Mouse (Mus musculus) layer of hippocampus, adult 2 months (tissue): ENCODE measurements at regions not wholly inside any gene's neighbourhood (a gene's known extent, or its start where the extent isn't known, plus 50 kb on each side); places are given as distances from the start of the nearest gene placed in this dataset.
A peak's percentile ranks its signal among the peaks of the same experiment; 100 is the strongest.

Experiments used
- DNase-seq, 2 experiments: peaks; one replicate each; pipeline ENCODE4 v3.0.0; 2022; ENCODE audit warnings: low spot score in 2 of 2
- H3K27ac ChIP-seq: fragments of 200-600 bp; 2 replicates; pipeline ENCODE4 v1.8.1; 2022
- H3K4me3 ChIP-seq: fragments of 200-600 bp; 2 replicates; pipeline ENCODE4 v1.8.1; 2022; ENCODE audit warnings: mild to moderate bottlenecking
- CTCF ChIP-seq: fragments of 200-600 bp; conservative IDR thresholded peaks from 2 replicates; pipeline ENCODE4 v1.8.1; 2022; ENCODE audit warnings: antibody characterized with exemption, mild to moderate bottlenecking, moderate library complexity

DNA sequence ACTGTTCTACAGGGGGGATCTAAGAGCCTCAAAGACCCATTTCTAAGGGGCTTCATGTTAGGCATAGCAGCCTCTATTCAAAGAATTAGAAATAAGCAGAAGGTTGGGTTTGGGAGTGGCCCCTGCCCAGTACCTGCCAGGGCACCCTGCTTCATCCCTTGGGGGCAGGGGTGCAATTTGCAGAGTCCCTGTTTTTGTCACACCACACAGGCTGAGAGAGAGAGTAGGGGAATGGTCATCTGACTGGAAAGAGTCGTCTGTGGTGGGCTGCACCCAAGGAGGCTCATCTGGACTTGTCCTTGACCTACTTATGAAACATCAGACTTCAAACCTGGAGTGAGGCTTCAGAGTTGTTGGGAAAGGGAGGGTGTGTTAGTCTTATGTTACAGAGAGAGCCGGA lies 382.3 kb downstream of the Vrk1 start:
- Histone ChIP-seq H3K27ac (no peak overlapping the region), H3K4me3 (no peak overlapping the region)
- TF ChIP-seq CTCF: no peak
- no peak for DNase-seq

DNA sequence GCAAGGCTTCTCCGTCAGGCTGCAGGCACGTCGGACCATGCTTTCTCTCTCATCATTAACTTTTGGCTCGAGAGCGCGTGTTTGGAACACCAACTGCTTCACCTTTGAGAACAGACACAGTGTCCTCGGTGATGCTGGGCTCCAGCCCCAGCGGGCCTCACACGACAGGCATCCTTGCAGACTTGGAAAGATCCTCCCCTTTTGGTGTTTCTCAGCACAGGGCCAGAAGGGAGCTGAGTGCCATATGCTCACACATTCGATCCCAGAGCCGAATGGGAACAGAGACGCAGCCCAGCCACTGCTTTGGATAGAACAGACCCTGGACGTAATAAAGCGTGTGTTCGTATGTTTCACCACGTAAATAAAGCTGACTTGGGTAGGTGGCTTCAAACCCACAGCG lies 389.1 kb downstream of the Vrk1 start:
- H3K27ac ChIP-seq: peak overlapping the region; percentile 53; the same call in 1 of the 2 replicates
- H3K4me3 ChIP-seq: no peak overlapping the region
- no peak for TF ChIP-seq CTCF
- DNase-seq: peak; percentile 37 to 51

DNA sequence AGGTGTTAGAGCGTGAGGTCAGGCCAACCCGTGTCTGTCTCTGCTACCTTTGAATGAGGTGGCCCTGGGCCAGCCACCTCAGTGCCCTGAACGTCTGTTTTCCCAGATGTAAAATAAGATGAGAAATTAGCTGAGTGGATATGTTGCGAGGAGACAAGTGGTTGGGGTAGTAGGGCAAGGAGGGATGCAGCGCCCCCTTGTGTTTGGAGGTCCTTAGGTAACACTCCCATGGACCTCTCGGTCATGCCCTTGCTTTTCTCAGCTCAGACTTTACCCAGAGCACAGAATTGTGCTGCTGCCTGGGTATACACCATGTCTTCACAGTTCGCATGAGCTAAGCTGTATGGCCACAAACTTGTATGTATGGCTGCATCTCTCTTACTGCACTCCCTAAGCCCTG lies 401.0 kb downstream of the Vrk1 start:
- no peak overlapping the region for H3K4me3 ChIP-seq

DNA sequence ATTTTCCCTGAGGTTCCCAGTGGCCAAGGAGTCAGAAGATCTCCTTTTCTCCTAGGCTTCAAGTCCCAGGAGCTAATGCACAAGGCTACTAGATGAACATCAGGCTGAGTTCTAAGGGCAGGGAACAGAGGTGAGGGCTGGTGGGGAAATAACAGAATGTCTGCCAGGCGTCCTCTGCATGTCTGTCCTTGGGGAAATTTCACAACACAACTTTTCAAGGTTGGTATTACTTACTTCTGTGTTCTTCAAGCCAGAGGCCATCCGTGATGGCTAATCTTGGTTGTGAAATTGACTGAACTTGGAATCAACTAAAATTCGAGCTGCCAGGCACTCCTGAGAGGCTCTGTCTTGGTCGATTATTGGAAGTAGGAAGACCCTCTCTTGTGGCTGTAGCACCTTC lies 416.6 kb downstream of the Vrk1 start:
- no peak for DNase-seq
- TF ChIP-seq CTCF: no peak
- H3K27ac ChIP-seq: no peak overlapping the region
- H3K4me3 ChIP-seq: no peak overlapping the region

More for the DNA sequence above, 401.0 kb downstream of the Vrk1 start:
- H3K27ac ChIP-seq: peak overlapping the region; percentile 71
- TF ChIP-seq CTCF: peak; percentile 57
- DNase-seq: peak in 1 of 2 experiments; percentile 32

DNA sequence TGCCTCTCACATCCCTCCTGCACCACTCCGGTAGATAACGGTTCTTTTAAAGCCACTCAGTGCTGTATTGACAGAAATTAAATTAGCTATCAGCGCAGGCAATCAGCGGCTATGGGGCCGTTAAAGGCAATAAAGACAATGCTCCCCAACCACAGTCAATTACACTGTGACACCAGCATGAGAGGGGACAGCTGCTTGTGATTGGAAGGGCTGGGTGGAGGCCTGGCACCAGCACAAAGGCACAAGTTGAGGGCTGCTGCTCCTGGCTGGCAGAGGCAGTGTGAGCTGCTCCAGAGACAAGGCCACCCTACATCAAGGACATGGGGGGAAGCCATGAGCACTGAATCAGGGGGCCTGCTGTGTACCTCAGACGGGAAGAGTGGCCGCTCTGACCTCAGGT lies 420.0 kb downstream of the Vrk1 start:
- no peak for DNase-seq
- no peak for TF ChIP-seq CTCF
- H3K4me3 ChIP-seq: no peak overlapping the region
- no peak overlapping the region for H3K27ac ChIP-seq

DNA sequence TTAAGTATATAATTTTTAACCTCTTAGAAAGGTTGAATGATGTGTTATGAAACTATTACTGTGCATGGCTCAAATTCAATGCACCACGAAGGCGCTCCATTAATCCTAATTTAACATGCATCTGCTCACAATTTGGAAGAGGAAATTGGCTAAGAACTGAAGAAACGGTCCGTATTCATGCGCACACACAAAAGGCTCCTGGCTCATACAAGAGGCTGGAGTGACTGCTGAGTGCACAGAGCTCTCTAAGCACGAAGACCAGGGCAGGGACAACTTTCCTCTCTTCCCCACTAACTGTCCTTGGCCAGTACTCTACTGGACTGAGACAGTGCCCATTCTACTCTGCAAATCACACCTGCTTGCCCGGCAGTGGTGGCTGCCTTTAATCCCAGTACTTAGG lies 435.1 kb downstream of the Vrk1 start:
- no peak for TF ChIP-seq CTCF
- no peak overlapping the region for H3K27ac ChIP-seq
- DNase-seq: no peak
- no peak overlapping the region for H3K4me3 ChIP-seq

DNA sequence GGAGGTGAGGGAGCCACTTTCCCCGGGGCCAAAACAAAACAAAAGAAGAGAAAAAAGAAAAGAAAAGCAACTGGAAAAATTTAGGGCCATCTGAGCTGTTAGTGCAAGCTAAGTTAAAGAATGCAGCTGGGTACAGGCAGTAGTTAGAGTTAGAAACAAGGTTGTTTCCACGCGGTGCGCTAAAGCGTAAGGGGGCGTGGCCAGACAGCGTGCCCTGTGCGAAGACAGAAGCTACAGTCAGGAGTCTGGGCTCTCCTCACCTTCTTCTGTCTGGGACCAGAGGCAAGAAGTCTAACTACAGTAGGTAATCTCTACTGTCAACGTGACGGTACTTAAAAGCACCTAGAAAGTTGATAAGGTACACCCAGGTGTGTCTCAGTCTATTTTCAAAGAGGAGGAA lies 435.9 kb downstream of the Vrk1 start:
- DNase-seq: no peak
- Histone ChIP-seq H3K27ac (no peak overlapping the region), H3K4me3 (no peak overlapping the region)
- no peak for TF ChIP-seq CTCF

DNA sequence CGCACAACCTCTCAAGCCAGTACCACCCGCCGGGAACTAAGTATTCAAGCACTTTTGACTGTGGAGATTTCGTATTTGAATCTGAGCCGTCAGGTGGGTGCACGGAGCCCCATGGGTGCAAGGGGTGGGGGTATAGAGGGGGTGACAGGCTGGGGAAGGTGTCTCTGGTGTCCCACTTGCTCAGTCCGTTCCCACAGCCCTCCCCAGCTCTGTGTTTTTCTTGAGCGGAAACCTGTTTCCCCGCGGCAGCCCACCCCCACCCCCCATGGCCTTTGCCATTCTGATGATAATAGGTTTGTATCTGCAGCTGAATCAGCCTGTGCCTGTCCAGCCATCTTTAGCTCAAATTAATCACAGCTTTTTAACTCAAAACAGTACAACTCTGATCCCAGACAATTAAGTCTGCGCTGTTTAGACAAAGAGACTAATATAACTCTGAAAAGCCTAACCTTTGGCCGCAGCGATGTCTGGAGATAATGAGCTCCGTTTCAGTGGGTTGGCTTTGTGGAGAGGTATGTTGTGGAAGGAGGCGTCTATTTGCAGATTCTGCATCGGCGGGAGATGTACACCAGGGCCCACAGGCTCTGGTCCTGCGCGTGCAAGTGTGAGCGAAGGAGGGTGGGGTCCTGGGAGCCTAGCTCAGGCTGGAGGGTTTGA lies 437.0 kb downstream of the Vrk1 start:
- no peak for DNase-seq
- TF ChIP-seq CTCF: no peak
- Histone ChIP-seq H3K4me3 (no peak overlapping the region), H3K27ac (no peak overlapping the region)

DNA sequence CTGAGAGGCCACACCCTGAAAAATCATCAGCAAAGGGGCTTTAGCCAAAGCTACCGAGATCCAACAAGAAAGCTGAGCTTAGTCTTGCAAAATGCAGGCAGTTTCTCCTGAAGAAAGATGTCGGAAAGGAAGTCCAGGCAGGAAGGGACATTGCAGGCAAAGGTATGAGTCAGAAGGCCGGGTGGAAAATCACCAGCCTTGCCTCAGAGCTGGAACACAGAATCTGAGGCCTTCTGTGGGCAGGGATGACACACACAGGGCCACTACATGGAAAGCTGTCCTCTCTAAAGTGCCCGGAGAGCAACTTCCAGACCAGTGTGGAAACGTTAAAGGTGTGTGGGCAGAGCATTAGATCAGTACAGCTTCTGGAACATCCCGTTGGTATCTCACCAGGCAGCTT lies 438.5 kb downstream of the Vrk1 start:
- no peak for TF ChIP-seq CTCF
- Histone ChIP-seq H3K4me3 (no peak overlapping the region), H3K27ac (no peak overlapping the region)
- no peak for DNase-seq

DNA sequence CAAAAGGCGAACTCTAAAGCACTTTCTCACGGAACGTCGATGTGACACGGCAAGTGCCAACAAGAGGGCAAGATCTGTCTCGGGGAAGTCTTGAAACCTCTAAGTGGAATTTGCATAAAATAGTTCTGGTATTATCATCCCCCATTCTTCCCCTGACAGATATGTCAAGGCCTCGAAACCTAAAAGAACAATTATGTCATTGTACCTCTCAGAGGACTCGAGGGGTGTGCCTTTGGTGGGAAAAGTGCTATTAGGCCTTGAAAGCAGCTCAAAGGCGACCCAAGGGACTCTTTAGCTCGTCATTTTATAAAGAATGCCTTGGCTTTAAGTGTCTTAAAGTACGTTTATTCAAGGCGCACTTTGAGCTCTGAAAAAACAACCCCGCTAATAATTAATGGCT lies 443.5 kb downstream of the Vrk1 start:
- no peak for DNase-seq
- H3K4me3 ChIP-seq: no peak overlapping the region
- no peak overlapping the region for H3K27ac ChIP-seq
- no peak for TF ChIP-seq CTCF

DNA sequence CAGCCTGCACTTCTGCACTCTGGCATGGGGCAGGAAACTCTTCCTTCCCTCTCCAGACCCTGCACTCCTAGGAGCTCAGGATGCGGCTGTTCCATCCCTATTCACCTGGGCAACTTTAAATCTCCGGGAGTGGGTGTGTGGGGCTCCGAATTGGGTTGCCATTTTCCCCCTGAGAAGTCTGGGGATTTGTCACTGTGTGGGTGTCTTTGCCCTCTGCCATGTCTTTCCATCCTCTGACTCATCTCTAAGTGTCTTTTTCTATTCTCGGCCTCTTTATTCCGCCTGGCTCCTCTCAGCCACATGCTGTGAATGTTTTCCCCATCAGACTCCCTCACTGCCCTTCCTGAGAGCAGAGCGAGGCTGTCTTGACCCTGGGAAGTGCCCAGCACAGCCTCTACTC lies 448.2 kb downstream of the Vrk1 start:
- Histone ChIP-seq H3K4me3 (no peak overlapping the region), H3K27ac (no peak overlapping the region)
- TF ChIP-seq CTCF: no peak
- DNase-seq: no peak

DNA sequence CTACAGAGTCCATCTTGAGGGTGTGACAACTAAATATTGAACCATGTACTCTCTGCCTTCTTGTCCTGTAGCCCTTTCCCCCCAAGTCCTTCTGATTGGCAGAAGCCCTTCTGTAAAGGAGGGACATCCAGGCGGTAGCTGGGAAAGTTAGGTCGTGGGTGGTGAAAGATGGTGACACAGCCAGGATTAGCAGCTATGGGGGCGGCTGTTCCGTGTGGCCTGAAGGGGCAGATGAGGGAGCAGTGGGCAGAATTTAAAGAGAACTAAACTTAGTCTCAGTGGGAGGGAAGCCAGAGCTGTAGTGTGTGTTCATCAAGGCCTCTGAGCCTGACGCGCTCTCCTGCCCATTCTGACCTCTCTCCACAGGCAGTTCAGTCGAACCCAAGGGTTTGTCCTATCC lies 450.6 kb downstream of the Vrk1 start:
- no peak for TF ChIP-seq CTCF
- Histone ChIP-seq H3K27ac (no peak overlapping the region), H3K4me3 (no peak overlapping the region)
- no peak for DNase-seq

DNA sequence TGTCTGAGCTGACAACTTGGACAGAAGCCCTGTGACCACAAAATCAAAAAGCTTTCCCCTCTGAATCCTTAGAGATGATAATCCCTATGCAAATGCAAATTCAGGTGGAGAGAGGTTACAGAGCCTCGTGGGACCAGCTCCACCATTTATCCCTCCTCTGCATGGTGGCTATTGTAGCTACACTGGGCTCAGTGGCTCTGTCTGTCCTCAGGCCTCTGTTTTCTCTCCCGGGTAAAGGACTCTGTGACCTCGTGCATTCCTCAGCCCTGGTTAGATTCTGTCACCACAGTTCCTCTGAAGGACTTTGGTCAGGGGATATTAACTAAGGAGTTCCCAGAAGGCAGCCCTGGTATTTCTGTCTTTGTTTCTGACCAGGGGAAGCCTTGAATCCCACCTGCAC lies 452.3 kb downstream of the Vrk1 start:
- H3K27ac ChIP-seq: no peak overlapping the region
- no peak for DNase-seq

DNA sequence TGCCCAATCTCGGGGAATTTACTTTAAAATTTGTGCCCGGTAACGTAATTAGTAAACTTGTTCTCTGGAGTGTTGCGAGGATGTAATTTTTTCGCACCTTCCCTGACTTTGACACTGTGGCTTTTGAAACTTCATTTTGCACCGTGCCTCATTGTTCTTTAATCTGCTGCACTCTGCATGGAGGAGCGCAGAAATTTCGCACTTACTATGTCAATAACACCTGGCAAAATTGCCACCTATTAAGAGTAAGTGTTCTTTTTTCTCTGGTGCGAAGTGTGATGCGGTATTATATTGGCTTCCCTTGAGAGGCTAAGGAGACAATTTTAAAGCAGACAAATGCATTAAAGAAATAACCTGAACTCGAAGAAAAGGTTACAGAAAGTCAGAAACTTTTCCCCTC lies 454.7 kb downstream of the Vrk1 start:
- Histone ChIP-seq H3K4me3 (no peak overlapping the region), H3K27ac (no peak overlapping the region)
- no peak for TF ChIP-seq CTCF
- no peak for DNase-seq

More for the DNA sequence above, 452.3 kb downstream of the Vrk1 start:
- H3K4me3 ChIP-seq: no peak overlapping the region
- TF ChIP-seq CTCF: no peak
